Mouse (Mus musculus): ENCODE data around the gene 4933434E20Rik. TPM values are rescaled to one million over a fixed set of nuclear protein-coding genes. Genes with fewer than 3 reads are reported as not detected.

4933434E20Rik gene
- total RNA-seq, 4 experiments from 2014 or later, result 96.0 to 104 (median 100) TPM

Small RNA genes within 50 kb of the gene (microRNA-seq; reads per million reads assigned to microRNA genes)
- gene Mir190b (15.0 to 17.5 reads per million in 2 experiments), gene Mir7669 (0 to 0.22 reads per million in 2 experiments)

Other genes with a start within 250 kb of the 4933434E20Rik start
- gene She, start 220.3 kb upstream of the 4933434E20Rik start, total RNA-seq (2022), result 1 to 10 TPM; 2.7 to 3.7 (median 3.4) TPM
- 1 to 10 TPM; 3.8 to 6.6 (median 5.3) TPM for gene Il6ra, start 138.4 kb upstream of the 4933434E20Rik start, total RNA-seq (2022)
- gene Atp8b2, start 88.1 kb upstream of the 4933434E20Rik start, total RNA-seq (2022), result 100 to 1,000 TPM in 2 of 4 experiments, 10 to 100 TPM in 2; 96.1 to 111 (median 101) TPM
- gene Hax1, start 52.9 kb upstream of the 4933434E20Rik start, total RNA-seq (2022), result 100 to 1,000 TPM in 1 of 4 experiments, 10 to 100 TPM in 3; 81.7 to 101 (median 87.0) TPM
- gene Ubap2l, start 992 bp downstream of the 4933434E20Rik start, total RNA-seq (2022), result 100 to 1,000 TPM; 162 to 181 (median 175) TPM
- 100 to 1,000 TPM; 153 to 181 (median 166) TPM for gene Tpm3, start 21.0 kb downstream of the 4933434E20Rik start, total RNA-seq (2022)
- under 1 TPM; 0.21 to 0.35 (median 0.32) TPM for gene Nup210l, start 52.5 kb downstream of the 4933434E20Rik start, total RNA-seq (2022)
- gene Rps27, start 162.0 kb downstream of the 4933434E20Rik start, total RNA-seq (2022), result 1,000 to 10,000 TPM; 1,002 to 1,118 (median 1,038) TPM
- 10 to 100 TPM in 1 of 4 experiments, 1 to 10 TPM in 3; 7.6 to 11.3 (median 8.5) TPM for gene Rab13, start 162.1 kb downstream of the 4933434E20Rik start, total RNA-seq (2022)
- 10 to 100 TPM; 29.4 to 40.3 (median 33.6) TPM for gene Jtb, start 180.0 kb downstream of the 4933434E20Rik start, total RNA-seq (2022)
- under 1 TPM; 0.25 to 0.72 (median 0.52) TPM for gene Creb3l4, start 191.9 kb downstream of the 4933434E20Rik start, total RNA-seq (2022)
- 10 to 100 TPM; 43.0 to 52.8 (median 49.6) TPM for gene Slc39a1, start 196.5 kb downstream of the 4933434E20Rik start, total RNA-seq (2022)
- 10 to 100 TPM; 33.0 to 41.6 (median 35.8) TPM for gene Crtc2, start 202.5 kb downstream of the 4933434E20Rik start, total RNA-seq (2022)
- 10 to 100 TPM; 35.2 to 38.6 (median 37.1) TPM for gene Dennd4b, start 213.5 kb downstream of the 4933434E20Rik start, total RNA-seq (2022)
- 10 to 100 TPM; 90.4 to 99.8 (median 96.4) TPM for gene Gatad2b, start 241.5 kb downstream of the 4933434E20Rik start, total RNA-seq (2022)

Measured in left cerebral cortex, adult 8-10 months (tissue).